Mouse (Mus musculus) ES-Bruce4 (cell line): ENCODE results near the gene Lmx1b. TPM values are rescaled to one million over a fixed set of nuclear protein-coding genes. Genes with fewer than 3 reads are reported as not detected.

ENCODE experiments used
- H3K27ac ChIP-seq: 2 replicates; pipeline ENCODE4 v1.5.1; 2012; ENCODE audit warnings: low read length, inconsistent platforms; ENCODE audit not compliant: insufficient read depth
- H3K27me3 ChIP-seq: 2 replicates; pipeline ENCODE4 v1.6.1; 2012; ENCODE audit warnings: mild to moderate bottlenecking, low read length, inconsistent platforms; ENCODE audit not compliant: control insufficient read depth, poor library complexity, insufficient read depth, severe bottlenecking
- H3K36me3 ChIP-seq: 2 replicates; pipeline ENCODE4 v1.6.1; 2012; ENCODE audit warnings: inconsistent platforms, mild to moderate bottlenecking, low read length, moderate library complexity; ENCODE audit not compliant: control insufficient read depth, poor library complexity, insufficient read depth, severe bottlenecking
- H3K4me1 ChIP-seq: one replicate; pipeline ENCODE4 v1.8.1; 2011; ENCODE audit warnings: low read length; ENCODE audit not compliant: control insufficient read depth, insufficient read depth
- H3K4me3 ChIP-seq: 2 replicates; pipeline ENCODE4 v1.5.1; 2011; ENCODE audit warnings: low read depth, mild to moderate bottlenecking, low read length
- H3K9ac ChIP-seq: 2 replicates; pipeline ENCODE4 v1.6.1; 2012; ENCODE audit warnings: low read depth, mild to moderate bottlenecking, inconsistent platforms; ENCODE audit not compliant: poor library complexity, severe bottlenecking
- H3K9me3 ChIP-seq: replicated peaks from 2 replicates; pipeline ENCODE4 v1.6.1; 2012; ENCODE audit warnings: mild to moderate bottlenecking, low read length, inconsistent platforms; ENCODE audit not compliant: control insufficient read depth, poor library complexity, insufficient read depth, severe bottlenecking
- CTCF ChIP-seq: IDR thresholded peaks from one replicate; pipeline ENCODE4 v1.8.1; 2011; ENCODE audit warnings: low read depth, low read length
- EP300 ChIP-seq: IDR thresholded peaks from 2 replicates; pipeline ENCODE4 v1.6.1; 2011; ENCODE audit warnings: low read depth, low read length; ENCODE audit not compliant: insufficient read depth
- POLR2A ChIP-seq: IDR thresholded peaks from one replicate; pipeline ENCODE4 v1.8.1; 2011; ENCODE audit warnings: low read length; ENCODE audit not compliant: insufficient read depth
- polyA plus RNA-seq: library from polyadenylated mRNA; stranded (reverse); fragments of >200 nt; gene quantifications from 2 replicates; pipeline ENCODE4 v1.2.4, GENCODE M21; 2011; ENCODE audit warnings: low read depth; ENCODE audit not compliant: missing spikeins, insufficient read depth, insufficient read length

The Lmx1b gene
- polyA plus RNA-seq, 1 experiment = 0.58 TPM

DNA sequence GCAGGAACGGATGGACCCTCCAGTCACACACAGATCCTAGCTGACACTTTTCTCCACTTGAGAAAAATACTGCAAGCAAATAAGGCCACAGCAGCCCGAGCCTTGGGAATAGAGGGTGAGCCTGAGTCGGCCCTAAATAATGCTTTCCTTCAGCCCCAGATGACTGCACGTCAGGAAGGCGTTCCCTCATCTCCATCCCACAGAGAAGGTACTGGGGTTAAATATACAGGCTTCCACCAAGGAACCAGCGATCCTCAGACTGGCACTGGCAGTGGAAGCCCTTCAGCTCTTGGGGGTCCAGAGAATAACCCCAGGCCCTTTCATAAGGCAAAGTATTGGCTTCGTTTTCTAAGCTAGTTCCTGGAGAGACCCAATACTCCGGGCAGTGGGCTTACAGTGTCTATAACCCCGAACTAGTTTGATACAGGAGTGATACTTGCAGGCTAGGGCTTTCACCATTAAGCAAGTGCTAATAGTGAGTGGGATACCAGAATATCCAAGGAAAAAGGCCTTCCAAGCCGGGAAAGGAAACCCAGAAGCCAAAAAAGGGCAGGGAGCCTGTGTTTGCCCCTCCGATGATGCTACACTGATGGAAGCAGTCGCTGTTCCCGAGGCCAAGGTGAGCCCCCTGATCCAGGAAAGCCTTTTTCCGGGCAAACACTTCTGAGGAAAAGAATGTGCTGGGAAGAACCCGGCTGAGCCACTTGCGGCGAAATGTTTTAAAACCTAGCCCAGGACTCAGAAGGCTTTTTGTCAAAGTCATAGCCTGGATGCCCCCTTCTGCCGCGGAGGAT, 4.8 kb downstream of the Lmx1b start:
- H3K9me3 ChIP-seq = no peaks in the 10 kb centered on the region
- peaks cover 5% of the 10 kb centered on the region for H3K4me1 ChIP-seq
- H3K27ac ChIP-seq = no peak overlapping the region
- no peak overlapping the region for H3K9ac ChIP-seq
- no peaks in the 10 kb centered on the region for H3K36me3 ChIP-seq
- H3K4me3 ChIP-seq = no peak overlapping the region
- TF ChIP-seq EP300 = no peak
- TF ChIP-seq POLR2A = no peak
- TF ChIP-seq CTCF = no peak
- peaks cover 56% of the 10 kb centered on the region for H3K27me3 ChIP-seq

DNA sequence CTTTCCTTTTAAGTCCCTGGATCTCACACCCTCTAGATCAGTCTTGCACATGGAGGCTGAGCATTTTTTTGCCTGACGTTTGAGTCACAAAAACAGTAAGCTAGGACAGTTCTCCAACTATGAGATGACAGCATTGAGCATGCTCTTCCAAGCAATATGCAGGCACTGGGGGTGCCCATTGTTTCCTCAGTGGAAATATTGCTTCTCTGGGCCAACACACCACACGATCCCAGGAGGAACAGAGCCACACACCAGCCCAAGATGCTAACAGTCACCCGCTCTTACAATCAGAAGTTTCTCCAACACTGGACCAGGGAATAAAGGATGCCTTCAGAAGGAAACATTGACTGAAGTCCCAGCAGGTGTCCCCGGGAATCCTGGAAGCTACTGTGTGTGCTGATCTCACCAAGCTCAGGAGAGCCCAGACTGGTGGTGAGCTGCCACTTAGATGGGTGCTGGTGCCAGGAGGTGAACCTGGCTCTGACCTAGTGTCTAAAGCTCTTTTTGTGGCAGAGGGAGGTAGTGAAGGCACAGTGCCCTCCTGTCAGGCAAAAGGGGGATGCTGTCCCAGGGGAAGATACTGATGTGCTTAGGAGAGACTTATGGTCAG, 5.7 kb downstream of the Lmx1b start:
- Histone ChIP-seq H3K36me3 (no peaks in the 10 kb centered on the region), H3K9ac (no peak overlapping the region), H3K27ac (no peak overlapping the region), H3K9me3 (no peaks in the 10 kb centered on the region), H3K4me3 (no peak overlapping the region), H3K4me1 (peaks cover 5% of the 10 kb centered on the region), H3K27me3 (peaks cover 52% of the 10 kb centered on the region)
- TF ChIP-seq EP300 (no peak), CTCF (no peak), POLR2A (no peak)

- Histone ChIP-seq H3K4me1 (peaks cover 5% of the 10 kb centered on the region), H3K9ac (no peak overlapping the region), H3K36me3 (no peaks in the 10 kb centered on the region), H3K27me3 (peaks cover 54% of the 10 kb centered on the region), H3K9me3 (no peaks in the 10 kb centered on the region), H3K4me3 (no peak overlapping the region), H3K27ac (no peak overlapping the region)
- TF ChIP-seq CTCF = no peak
- no peak for TF ChIP-seq EP300
- TF ChIP-seq POLR2A = no peak
These were observed 6.4 kb downstream of the Lmx1b start for GRCm38 (mm10) chr2:33633955-33634354.

DNA sequence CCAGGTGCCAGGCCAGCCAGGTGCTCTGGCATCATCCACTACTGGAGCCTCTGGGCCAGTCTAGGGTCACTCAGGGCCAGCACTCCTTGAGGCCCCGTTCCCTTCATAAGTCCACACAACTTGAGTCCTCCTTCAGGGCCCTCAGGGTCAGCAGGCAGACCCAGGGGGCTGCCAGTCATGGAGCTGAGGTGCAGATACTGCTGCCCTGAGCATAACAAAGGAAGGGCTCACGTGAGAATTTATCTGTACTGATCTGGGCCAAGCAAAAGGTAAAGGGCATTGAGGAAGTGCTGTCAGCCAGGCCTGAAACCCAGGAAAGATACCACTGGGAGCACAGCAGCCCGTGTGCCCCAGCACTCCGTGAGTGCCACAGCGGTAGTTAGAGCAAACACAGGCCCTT, 7.1 kb downstream of the Lmx1b start:
- Histone ChIP-seq H3K36me3 (no peaks in the 10 kb centered on the region), H3K4me3 (no peak overlapping the region), H3K27ac (no peak overlapping the region), H3K9me3 (no peaks in the 10 kb centered on the region), H3K4me1 (peaks cover 5% of the 10 kb centered on the region), H3K27me3 (peaks cover 52% of the 10 kb centered on the region), H3K9ac (no peak overlapping the region)
- TF ChIP-seq POLR2A (no peak), CTCF (no peak), EP300 (no peak)

DNA sequence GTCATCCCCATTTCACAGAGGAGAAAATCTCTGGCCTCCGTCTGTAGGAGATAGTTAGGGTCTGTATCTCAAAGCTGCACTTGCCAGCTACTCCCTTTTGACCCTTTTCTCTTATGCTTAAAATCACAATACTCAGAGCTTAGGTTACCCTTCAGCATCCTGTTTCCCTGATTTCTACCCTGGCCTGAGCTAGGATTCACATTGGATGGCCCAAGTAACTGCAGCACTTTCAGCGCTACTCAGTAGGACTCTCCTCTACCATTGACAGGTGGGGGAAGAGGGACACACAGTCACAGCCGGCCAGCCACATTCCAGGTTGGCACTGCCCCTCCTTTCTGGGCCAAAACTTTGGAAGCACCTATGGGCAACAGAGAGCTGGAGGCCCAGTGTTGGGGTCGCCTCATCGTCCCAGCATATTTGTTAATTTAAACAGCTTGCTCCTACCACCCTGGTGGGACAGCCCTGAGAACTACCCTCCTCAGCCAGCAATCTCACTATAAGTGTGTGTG, 7.7 kb downstream of the Lmx1b start:
- no peak overlapping the region for H3K9ac ChIP-seq
- no peak overlapping the region for H3K27ac ChIP-seq

More for the DNA sequence above, 7.7 kb downstream of the Lmx1b start:
- Histone ChIP-seq H3K4me1 (peaks cover 2% of the 10 kb centered on the region), H3K27me3 (peaks cover 50% of the 10 kb centered on the region), H3K9me3 (no peaks in the 10 kb centered on the region), H3K36me3 (no peaks in the 10 kb centered on the region), H3K4me3 (no peak overlapping the region)
- TF ChIP-seq POLR2A (no peak), CTCF (no peak), EP300 (no peak)
